ENCODE assay signal across 19 mouse cellular contexts in genomic region chr8:93896841-93897551, GRCm38 (mm10).
DNase-seq lines count a peak whose midpoint lies in the region; ATAC-seq and TF ChIP-seq lines count a peak whose summit lies in the region.
"Had no signal": no experiment of that assay in that cellular context is flagged by ENCODE, and none has a peak within 500 bp of the region (broad histone marks: within the 10 kb centered on the region; RNA-seq: fewer than 3 reads in every experiment).

No protein-coding gene starts in this region.

- TF ChIP-seq CTCF in left cerebral cortex, adult 2 months (IDR thresholded peaks at IDR 0.05) = no peak
- TF ChIP-seq CTCF in stomach, postnatal 0 days (IDR thresholded peaks at IDR 0.05; ENCODE audit: low read depth) = no peak

- no peak overlapping the region for H3K9ac ChIP-seq in heart, embryonic 12.5 days
- H3K9ac ChIP-seq in stomach, embryonic 14.5 days (replicated peaks; ENCODE audit: low read depth, low read length) = no peak overlapping the region
- H3K9ac ChIP-seq in stomach, postnatal 0 days (ENCODE audit: low read length) = no peak overlapping the region
- H3K9ac ChIP-seq: embryonic facial prominence, embryonic 13.5 days; heart, embryonic 15.5 days; hindbrain, embryonic 12.5 days; liver, embryonic 12.5 days had no signal

- WGBS in heart, embryonic 12.5 days = 77% methylated on average over 7 of the region's 7 CpGs
- WGBS in stomach, embryonic 14.5 days = 61% methylated on average over 7 of the region's 7 CpGs
- WGBS in stomach, postnatal 0 days = 64% methylated on average over 7 of the region's 7 CpGs

- TF ChIP-seq EP300 in stomach, postnatal 0 days (optimal IDR thresholded peaks at IDR 0.05) = no peak

- peaks cover 12% of the 10 kb centered on the region for H3K36me3 ChIP-seq in heart, embryonic 12.5 days
- H3K36me3 ChIP-seq in stomach, embryonic 14.5 days (ENCODE audit: control insufficient read depth, insufficient read depth, low read length) = no peaks in the 10 kb centered on the region
- H3K36me3 ChIP-seq in stomach, postnatal 0 days (ENCODE audit: control insufficient read depth, insufficient read depth, low read length) = no peaks in the 10 kb centered on the region
- H3K36me3 ChIP-seq: embryonic facial prominence, embryonic 13.5 days; heart, embryonic 15.5 days; liver, embryonic 12.5 days had no signal

- DNase-seq in heart, adult 9 months (ENCODE audit: low spot score in 2 of 2) = peak; percentile 43 to 54
- DNase-seq in left cerebral cortex, adult 2 months (ENCODE audit: extremely low spot score in 1 of 2, low spot score in 2 of 2) = no peak
- no peak for DNase-seq in left cerebral cortex, adult 11 months (ENCODE audit: low spot score)
- no peak for DNase-seq in stomach, postnatal 0 days (ENCODE audit: low spot score)
- DNase-seq: adrenal gland, adult 8-10 months; cerebellum, adult 9-10 months; gastrocnemius, postnatal 25 days; lung, adult 2 months; right cerebral cortex, postnatal 25 days; thymus, postnatal 25 days had no signal

- 0 out of 2 replicates have a peak, but pooled peaks cover 8% of the 10 kb centered on the region for H3K9me3 ChIP-seq in heart, embryonic 12.5 days (replicated peaks)
- H3K9me3 ChIP-seq in stomach, embryonic 14.5 days (ENCODE audit: control insufficient read depth, low read depth, low read length) = no peaks in the 10 kb centered on the region
- no peaks in the 10 kb centered on the region for H3K9me3 ChIP-seq in stomach, postnatal 0 days (ENCODE audit: control insufficient read depth, low read length)
- H3K9me3 ChIP-seq: embryonic facial prominence, embryonic 13.5 days; heart, embryonic 15.5 days; hindbrain, embryonic 12.5 days; liver, embryonic 12.5 days had no signal

- intact Hi-C loops in left cerebral cortex, adult 2 months (cut with DNase I) = no loop called here

- peaks cover 19% of the 10 kb centered on the region for H3K4me1 ChIP-seq in heart, embryonic 12.5 days (replicated peaks)
- H3K4me1 ChIP-seq in stomach, embryonic 14.5 days (ENCODE audit: control insufficient read depth, insufficient read depth, low read length) = peaks cover 4% of the 10 kb centered on the region; the same call in 1 of the 2 replicates
- H3K4me1 ChIP-seq in stomach, postnatal 0 days (replicated peaks; ENCODE audit: control insufficient read depth, insufficient read depth) = 0 out of 2 replicates have a peak, but pooled peaks cover 2% of the 10 kb centered on the region
- H3K4me1 ChIP-seq: heart, embryonic 15.5 days had no signal

- no peak overlapping the region for H3K4me3 ChIP-seq in heart, embryonic 12.5 days
- no peak overlapping the region for H3K4me3 ChIP-seq in left cerebral cortex, adult 2 months
- no peak overlapping the region for H3K4me3 ChIP-seq in stomach, embryonic 14.5 days (ENCODE audit: low read depth, low read length)
- no peak overlapping the region for H3K4me3 ChIP-seq in stomach, postnatal 0 days (ENCODE audit: low read depth, low read length)
- H3K4me3 ChIP-seq: embryonic facial prominence, embryonic 13.5 days; heart, embryonic 15.5 days; hindbrain, embryonic 12.5 days; liver, embryonic 12.5 days had no signal

- H3K27me3 ChIP-seq in heart, embryonic 12.5 days (replicated peaks) = no peaks in the 10 kb centered on the region
- H3K27me3 ChIP-seq in stomach, embryonic 14.5 days (ENCODE audit: control insufficient read depth, insufficient read depth, low read length) = no peaks in the 10 kb centered on the region
- H3K27me3 ChIP-seq in stomach, postnatal 0 days (ENCODE audit: control insufficient read depth, insufficient read depth, low read length) = no peaks in the 10 kb centered on the region
- H3K27me3 ChIP-seq: embryonic facial prominence, embryonic 13.5 days; heart, embryonic 15.5 days; hindbrain, embryonic 12.5 days; liver, embryonic 12.5 days; Patski had no signal

- no peak for ATAC-seq in heart, embryonic 12.5 days (ENCODE audit: insufficient number of reproducible peaks, low FRiP score)
- no peak for ATAC-seq in stomach, embryonic 14.5 days (ENCODE audit: insufficient number of reproducible peaks, insufficient read depth, low FRiP score, low read depth)
- no peak; the same call in 1 of the 2 replicates for ATAC-seq in stomach, postnatal 0 days (ENCODE audit: low FRiP score, low TSS enrichment)
- no peak for ATAC-seq in erythroid progenitor cell, adult 5-6 weeks (replicated peaks; ENCODE audit: low FRiP score, poor library complexity, severe bottlenecking)
- ATAC-seq: forebrain, embryonic 16.5 days; liver, embryonic 12.5 days; Patski had no signal

- H3K27ac ChIP-seq in heart, embryonic 12.5 days (ENCODE audit: poor library complexity, severe bottlenecking) = no peak overlapping the region
- peak overlapping the region; percentile 55 for H3K27ac ChIP-seq in left cerebral cortex, adult 2 months
- H3K27ac ChIP-seq in stomach, embryonic 14.5 days (ENCODE audit: low read length) = peak overlapping the region; percentile 64; the same call in 1 of the 2 replicates
- H3K27ac ChIP-seq in stomach, postnatal 0 days (replicated peaks) = no peak overlapping the region
- H3K27ac ChIP-seq: embryonic facial prominence, embryonic 13.5 days; heart, embryonic 15.5 days; hindbrain, embryonic 12.5 days; liver, embryonic 12.5 days had no signal

- no peak overlapping the region for H3K4me2 ChIP-seq in heart, embryonic 12.5 days
- H3K4me2 ChIP-seq in stomach, embryonic 14.5 days (replicated peaks; ENCODE audit: low read depth, low read length) = no peak overlapping the region
- no peak overlapping the region for H3K4me2 ChIP-seq in stomach, postnatal 0 days (replicated peaks; ENCODE audit: low read depth)
- H3K4me2 ChIP-seq: embryonic facial prominence, embryonic 13.5 days; heart, embryonic 15.5 days; hindbrain, embryonic 12.5 days; liver, embryonic 12.5 days had no signal

Comparison
In these comparisons a context has a peak if more than half of its experiments do, and no peak if none do; other contexts are left out.
1. H3K27ac ChIP-seq: peak in left cerebral cortex, adult 2 months (single experiment) and stomach, embryonic 14.5 days (single experiment); none in heart, embryonic 12.5 days (single experiment) and stomach, postnatal 0 days (single experiment).
2. DNase-seq: peak in heart, adult 9 months (2 of 2); none in left cerebral cortex, adult 2 months (0 of 2), left cerebral cortex, adult 11 months (single experiment) and stomach, postnatal 0 days (single experiment).